Mouse (Mus musculus) midbrain, postnatal 0 days (tissue): ENCODE measurements around the gene Pcca. TPM values are rescaled to one million over a fixed set of nuclear protein-coding genes. Genes with fewer than 3 reads are reported as not detected.

Source experiments
- ATAC-seq: fragments of 200-750 bp; cut with Nextera tagmentation; 2 replicates; pipeline ENCODE4 v1.8.0; 2017; ENCODE audit warnings: moderate number of reproducible peaks, mild to moderate bottlenecking, moderate TSS enrichment, moderate library complexity; ENCODE audit not compliant: low FRiP score
- DNase-seq: peaks from one replicate; pipeline ENCODE4 v3.0.0-alpha.2; 2015; ENCODE audit warnings: low spot score
- H3K27ac ChIP-seq: fragments of 300-500 bp; sonication (generic); 2 replicates; pipeline ENCODE4 v1.5.1; 2014; ENCODE audit warnings: low read depth, mild to moderate bottlenecking, low read length, mixed read lengths
- H3K27me3 ChIP-seq: fragments of 300-500 bp; sonication (generic); 2 replicates; pipeline ENCODE4 v1.6.1; 2014; ENCODE audit warnings: low read length, control low read depth, mixed read lengths; ENCODE audit not compliant: insufficient read depth
- H3K36me3 ChIP-seq: fragments of 300-500 bp; sonication (generic); 2 replicates; pipeline ENCODE4 v1.6.1; 2014; ENCODE audit warnings: low read length, control low read depth, mixed read lengths; ENCODE audit not compliant: insufficient read depth
- H3K4me1 ChIP-seq: fragments of 300-500 bp; sonication (generic); 2 replicates; pipeline ENCODE4 v1.6.1; 2014; ENCODE audit warnings: mild to moderate bottlenecking, control low read depth, antibody characterized with exemption, low read length, mixed read lengths; ENCODE audit not compliant: insufficient read depth
- H3K4me2 ChIP-seq: fragments of 300-500 bp; sonication (generic); 2 replicates; pipeline ENCODE4 v1.6.1; 2014; ENCODE audit warnings: low read depth, mild to moderate bottlenecking, low read length, mixed read lengths; ENCODE audit not compliant: poor library complexity, severe bottlenecking
- H3K4me3 ChIP-seq: fragments of 300-500 bp; sonication (generic); 2 replicates; pipeline ENCODE4 v1.5.1; 2014; ENCODE audit warnings: low read depth, mild to moderate bottlenecking, low read length, moderate library complexity
- H3K9ac ChIP-seq: fragments of 300-500 bp; sonication (generic); replicated peaks from 2 replicates; pipeline ENCODE4 v1.6.1; 2014; ENCODE audit warnings: mild to moderate bottlenecking, low read length, moderate library complexity, mixed read lengths; ENCODE audit not compliant: poor library complexity, severe bottlenecking
- H3K9me3 ChIP-seq: fragments of 300-500 bp; sonication (generic); 2 replicates; pipeline ENCODE4 v1.6.1; 2016; ENCODE audit warnings: low read length, control low read depth
- CTCF ChIP-seq: IDR thresholded peaks from 2 replicates; pipeline ENCODE4 v1.5.1; 2016; ENCODE audit warnings: antibody characterized with exemption, mild to moderate bottlenecking
- WGBS: fragments of 180-500 bp; shearing (Covaris S2); extraction: QIAGEN DNeasy Blood & Tissue Kit; methylation state at CpG from one replicate; pipeline ENCODE4 v1.1.7; 2014; 5-methylcytosine and 5-hydroxymethylcytosine counted together
- polyA plus RNA-seq: library from polyadenylated mRNA; unstranded; fragments of >200 nt; fragmentation: Nextera tagmentation; extraction: Ambion mirVana; gene quantifications from 2 replicates; pipeline ENCODE4 v1.2.1, GENCODE M21; 2015
- total RNA-seq: library from RNA; depleted of rRNA; stranded (reverse); fragments of >200 nt; gene quantifications from 2 replicates; pipeline ENCODE4 v1.2.3, GENCODE M21; 2014

Gene Pcca
- total and polyA plus RNA-seq, 2 experiments from 2014 or later: 16.7 to 27.2 TPM

DNA sequence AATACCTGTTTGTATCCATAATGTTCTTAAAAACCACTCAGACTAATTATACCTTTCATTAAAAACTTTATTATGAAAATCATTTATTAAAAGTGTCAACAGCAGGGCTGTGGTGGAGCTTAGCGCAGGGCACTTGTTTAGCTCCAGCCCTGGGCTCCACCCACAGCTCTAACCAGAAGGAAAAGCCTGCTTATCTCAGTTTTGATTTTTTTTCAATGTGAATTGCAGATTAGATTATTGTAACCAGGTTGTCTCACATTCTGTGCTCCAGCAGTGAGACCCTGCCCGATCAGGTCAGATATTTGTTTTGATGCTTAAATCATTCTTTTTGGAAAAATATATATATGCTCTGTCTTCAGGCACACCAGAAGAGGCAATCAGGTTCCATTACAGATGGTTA is 64.7 kb downstream of the Pcca start:
- ATAC-seq: no peak
- H3K27ac ChIP-seq: no peak overlapping the region
- H3K4me3 ChIP-seq: no peak overlapping the region
- H3K4me2 ChIP-seq: no peak overlapping the region
- DNase-seq: no peak
- no peak for TF ChIP-seq CTCF
- no peaks in the 10 kb centered on the region for H3K9me3 ChIP-seq
- H3K27me3 ChIP-seq: no peaks in the 10 kb centered on the region
- WGBS: 92% methylated on average over 2 of the region's 2 CpGs
- H3K4me1 ChIP-seq: no peaks in the 10 kb centered on the region
- no peak overlapping the region for H3K9ac ChIP-seq
- H3K36me3 ChIP-seq: no peaks in the 10 kb centered on the region

DNA sequence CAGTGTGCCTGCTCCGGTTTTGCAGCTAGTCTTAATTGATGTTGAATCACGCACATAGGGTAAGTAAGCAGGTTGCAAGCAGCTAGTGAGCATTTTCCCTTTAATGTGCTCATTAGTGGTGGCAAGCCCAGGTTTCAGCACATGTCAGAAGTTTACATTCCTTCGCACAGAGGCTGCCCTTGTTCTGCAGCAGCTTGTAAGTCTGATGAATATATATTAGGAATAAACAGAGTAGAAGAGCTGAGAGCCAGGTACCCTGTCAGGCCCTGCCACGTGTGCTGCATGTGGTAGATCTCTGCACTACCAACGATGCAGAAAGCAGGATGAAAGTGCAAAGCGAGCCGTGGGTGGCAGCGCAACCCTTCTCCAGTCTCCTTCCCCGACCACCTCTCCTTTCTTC is 65.7 kb downstream of the Pcca start:
- H3K9ac ChIP-seq: no peak overlapping the region
- no peak for TF ChIP-seq CTCF
- DNase-seq: no peak
- no peaks in the 10 kb centered on the region for H3K9me3 ChIP-seq
- no peak overlapping the region for H3K4me2 ChIP-seq
- H3K4me3 ChIP-seq: no peak overlapping the region
- no peak overlapping the region for H3K27ac ChIP-seq
- H3K4me1 ChIP-seq: no peaks in the 10 kb centered on the region
- H3K27me3 ChIP-seq: no peaks in the 10 kb centered on the region
- no peak for ATAC-seq
- WGBS: 66% methylated on average over 9 of the region's 9 CpGs
- no peaks in the 10 kb centered on the region for H3K36me3 ChIP-seq

DNA sequence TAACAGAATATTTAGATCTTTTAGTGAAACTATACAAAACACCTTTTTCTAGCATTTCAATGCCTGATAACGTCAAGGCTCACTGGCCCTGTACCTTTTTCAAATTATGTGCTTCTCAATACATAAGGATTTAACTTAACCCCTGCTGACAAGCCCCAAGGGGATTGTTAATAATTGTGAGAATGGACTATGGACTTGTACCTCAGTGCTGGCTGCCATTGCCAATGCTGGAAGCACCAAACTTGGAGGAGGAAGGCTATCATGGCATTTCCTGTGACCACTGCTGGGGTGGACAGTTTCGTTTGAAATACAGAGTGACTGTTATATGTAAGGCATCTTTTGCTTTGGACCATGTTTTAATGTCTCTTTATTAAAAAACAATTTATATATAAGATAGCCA is 68.6 kb downstream of the Pcca start:
- 66% methylated on average over 2 of the region's 2 CpGs for WGBS
- no peak overlapping the region for H3K4me3 ChIP-seq
- ATAC-seq: no peak
- H3K4me2 ChIP-seq: no peak overlapping the region
- no peaks in the 10 kb centered on the region for H3K9me3 ChIP-seq
- DNase-seq: no peak
- H3K4me1 ChIP-seq: no peaks in the 10 kb centered on the region
- H3K27ac ChIP-seq: no peak overlapping the region
- TF ChIP-seq CTCF: no peak
- H3K36me3 ChIP-seq: no peaks in the 10 kb centered on the region
- H3K9ac ChIP-seq: no peak overlapping the region
- no peaks in the 10 kb centered on the region for H3K27me3 ChIP-seq

- no peak overlapping the region for H3K4me2 ChIP-seq
- H3K36me3 ChIP-seq: no peaks in the 10 kb centered on the region
- no peak overlapping the region for H3K9ac ChIP-seq
- ATAC-seq (no peak), DNase-seq (no peak)
- H3K4me1 ChIP-seq: no peaks in the 10 kb centered on the region
- TF ChIP-seq CTCF: no peak
- H3K4me3 ChIP-seq: no peak overlapping the region
- no peaks in the 10 kb centered on the region for H3K27me3 ChIP-seq
- 63% methylated on average over 1 of the region's 1 CpGs for WGBS
- no peak overlapping the region for H3K27ac ChIP-seq
- no peaks in the 10 kb centered on the region for H3K9me3 ChIP-seq
Observed at GRCm38 (mm10) chr14:122606499-122606898, 72.4 kb downstream of the Pcca start.

DNA sequence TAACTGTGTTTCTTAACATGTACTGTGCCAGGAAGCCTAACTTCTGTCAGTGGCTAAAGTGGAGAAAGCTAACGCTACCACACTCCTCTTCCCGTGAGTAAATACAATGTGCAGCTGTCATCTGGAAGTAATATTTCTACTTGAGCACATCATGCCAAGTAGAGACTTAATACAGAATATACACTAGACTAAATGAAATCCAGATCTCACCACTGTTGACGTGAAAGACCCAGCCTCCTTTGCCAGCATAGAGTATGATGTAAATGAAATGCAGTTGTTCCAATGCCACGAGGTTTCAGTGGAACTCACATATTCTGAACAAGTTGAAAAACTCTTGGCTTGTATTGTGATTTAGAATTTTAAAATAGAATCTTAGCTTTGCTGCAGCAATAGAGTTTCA is 73.3 kb downstream of the Pcca start:
- 84% methylated on average over 4 of the region's 4 CpGs for WGBS
- Histone ChIP-seq H3K27ac (no peak overlapping the region), H3K4me1 (no peaks in the 10 kb centered on the region), H3K9ac (no peak overlapping the region), H3K9me3 (no peaks in the 10 kb centered on the region), H3K36me3 (no peaks in the 10 kb centered on the region), H3K4me2 (no peak overlapping the region), H3K4me3 (no peak overlapping the region), H3K27me3 (no peaks in the 10 kb centered on the region)
- ATAC-seq (no peak), DNase-seq (no peak)
- no peak for TF ChIP-seq CTCF

- WGBS: 100% methylated on average over 2 of the region's 2 CpGs
- no peak overlapping the region for H3K4me3 ChIP-seq
- no peaks in the 10 kb centered on the region for H3K9me3 ChIP-seq
- H3K4me2 ChIP-seq: no peak overlapping the region
- DNase-seq (no peak), ATAC-seq (no peak)
- H3K9ac ChIP-seq: no peak overlapping the region
- no peaks in the 10 kb centered on the region for H3K36me3 ChIP-seq
- no peak overlapping the region for H3K27ac ChIP-seq
- no peak for TF ChIP-seq CTCF
- H3K4me1 ChIP-seq: no peaks in the 10 kb centered on the region
- H3K27me3 ChIP-seq: no peaks in the 10 kb centered on the region
Observed at GRCm38 (mm10) chr14:122608323-122608722, 74.2 kb downstream of the Pcca start.

DNA sequence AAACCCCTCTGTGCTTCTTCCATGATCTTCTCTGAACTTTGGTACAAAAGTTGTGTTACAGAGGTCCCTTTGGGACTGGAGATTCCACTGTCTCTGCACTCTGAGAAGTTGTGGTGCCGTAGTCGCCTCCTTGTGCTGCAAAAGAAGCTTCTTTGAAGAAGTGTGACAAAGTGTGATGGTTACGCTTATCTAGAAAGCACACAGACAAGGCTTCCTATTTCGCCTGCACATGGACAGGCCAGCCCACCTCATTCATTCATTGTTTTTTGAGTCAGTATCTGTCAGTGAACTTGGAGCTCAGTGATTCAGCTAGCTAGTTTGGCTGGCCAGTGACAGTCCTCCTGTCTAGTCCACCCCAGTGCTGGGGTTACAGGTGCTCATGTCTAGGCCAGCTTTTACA is 76.9 kb downstream of the Pcca start:
- 85% methylated on average over 4 of the region's 4 CpGs for WGBS
- H3K27me3 ChIP-seq: no peaks in the 10 kb centered on the region
- H3K4me1 ChIP-seq: no peaks in the 10 kb centered on the region
- H3K9me3 ChIP-seq: no peaks in the 10 kb centered on the region
- no peak overlapping the region for H3K4me2 ChIP-seq
- TF ChIP-seq CTCF: no peak
- no peak overlapping the region for H3K27ac ChIP-seq
- DNase-seq: no peak
- no peak for ATAC-seq
- H3K36me3 ChIP-seq: no peaks in the 10 kb centered on the region
- no peak overlapping the region for H3K9ac ChIP-seq
- H3K4me3 ChIP-seq: no peak overlapping the region
